Mouse (Mus musculus) megakaryocyte-erythroid progenitor cell, adult 5-6 weeks (primary cell): ENCODE results near the gene Agbl5. TPM values are rescaled to one million over a fixed set of nuclear protein-coding genes. Genes with fewer than 3 reads are reported as not detected.

Source experiments
- ATAC-seq: replicated peaks from 2 replicates; pipeline ENCODE4 v1.8.0; 2016; ENCODE audit warnings: mild to moderate bottlenecking, inconsistent platforms; ENCODE audit not compliant: severe bottlenecking, poor library complexity, low FRiP score, low TSS enrichment
- total RNA-seq, 2 experiments: library from RNA; stranded (forward) in 1 of 2; stranded (reverse) in 1 of 2; fragments of 200-1000, 215-1000 nt in 1 of 2; fragments of >200 nt in 1 of 2; fragmentation: Nextera tagmentation in 1 of 2; gene quantifications; 2 replicates each; pipeline ENCODE4 v1.2.3; 2014 to 2017

Gene Agbl5
- total RNA-seq, 2 experiments from 2014 or later = 13.6 to 23.3 TPM

DNA sequence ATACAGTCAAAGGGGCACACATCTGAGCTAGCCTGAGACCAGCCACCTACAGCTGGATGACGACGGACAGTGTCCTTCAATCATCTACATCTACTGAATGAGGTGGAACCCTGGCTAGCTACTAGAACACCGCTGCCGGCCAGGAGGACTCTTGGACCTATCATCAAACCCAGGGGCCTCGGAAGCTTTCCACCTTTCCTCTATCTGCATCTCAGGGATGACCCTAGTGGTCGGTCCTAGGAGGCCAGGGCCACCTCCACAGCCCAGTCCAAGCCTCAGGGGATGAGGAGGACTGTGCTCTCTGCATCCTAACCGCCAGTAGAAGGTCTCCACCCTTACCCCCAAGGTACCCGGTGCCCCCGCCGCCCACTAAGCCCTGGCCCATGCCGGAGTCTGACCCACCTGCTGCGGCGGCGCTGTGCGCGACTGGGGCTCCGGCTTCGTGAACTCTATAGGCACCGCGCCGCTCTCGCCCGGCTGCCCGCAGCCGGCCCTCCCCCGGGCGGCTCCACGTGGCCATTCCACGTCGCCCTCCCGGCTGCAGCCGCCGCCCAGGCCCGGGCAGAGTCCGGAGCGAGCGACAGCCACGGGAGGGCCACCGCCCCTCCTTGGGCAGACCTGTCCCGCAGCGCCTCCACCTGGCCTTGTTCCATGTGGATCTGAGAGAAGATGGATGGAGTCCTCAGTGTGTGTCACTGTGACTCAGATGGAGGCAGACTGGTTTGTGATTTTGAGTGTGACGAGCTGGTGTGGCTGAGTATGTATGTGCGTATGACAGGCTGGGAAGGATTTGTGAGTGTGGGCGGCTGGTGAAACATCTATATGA, 56.7 kb downstream of the Agbl5 start, which contains the start of gene Cgref1:
Gene Cgref1 (minus strand): TSS at position 636 of the 826 bp plus-strand sequence.
- peak; percentile 35 for ATAC-seq

DNA sequence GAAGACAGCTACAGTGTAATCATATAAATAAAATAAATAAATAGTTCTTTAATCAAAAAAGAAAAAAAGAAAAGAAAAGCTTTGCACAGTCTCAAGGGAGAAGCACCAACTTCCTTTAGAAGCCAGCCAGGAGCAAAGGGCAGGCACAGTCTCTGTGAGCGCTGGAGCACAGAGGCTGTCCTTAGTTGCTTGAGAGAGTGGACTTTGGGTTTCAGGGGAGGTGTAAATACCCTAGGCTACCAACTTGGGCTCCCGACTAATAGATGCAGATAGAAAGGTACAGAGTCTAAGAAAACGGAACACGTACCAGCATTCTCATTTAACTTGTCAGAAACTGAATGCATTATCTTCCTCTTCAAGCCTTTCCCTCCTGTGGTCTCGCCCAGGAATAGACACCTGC, 60.1 kb downstream of the Agbl5 start:
- no peak for ATAC-seq

DNA sequence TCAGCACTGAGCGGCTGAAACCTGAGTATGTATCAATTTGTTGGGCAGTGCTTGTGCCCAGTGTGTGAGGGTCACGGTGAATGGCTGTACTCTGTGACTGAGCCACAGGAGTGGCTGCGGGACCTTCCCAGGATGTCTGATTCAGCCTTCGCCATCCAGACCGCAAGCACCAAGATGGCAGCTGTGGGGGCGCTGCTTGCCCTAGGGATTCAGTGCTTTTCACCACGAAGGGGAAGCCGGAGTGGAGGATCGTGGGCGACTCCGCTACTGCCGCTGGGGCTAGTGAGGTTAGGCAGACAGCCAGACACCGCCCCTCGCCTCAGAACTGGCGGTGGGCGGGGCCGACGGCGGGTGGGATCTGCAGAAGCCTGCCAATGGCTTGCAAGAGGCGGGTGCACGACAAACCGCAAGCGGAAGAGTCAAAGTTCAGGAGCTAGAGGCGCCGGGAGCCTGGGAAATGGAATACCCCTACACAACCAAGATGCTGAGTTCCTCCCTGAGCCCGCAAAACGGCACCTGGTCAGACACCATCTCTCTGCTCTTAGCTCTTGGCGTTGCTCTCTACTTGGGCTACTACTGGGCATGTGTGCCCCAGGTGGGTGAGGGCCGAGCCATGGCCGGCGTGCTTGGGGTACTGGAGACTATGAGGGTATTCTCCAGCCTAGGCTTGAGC, 61.3 kb downstream of the Agbl5 start:
- ATAC-seq = peak; percentile 79

DNA sequence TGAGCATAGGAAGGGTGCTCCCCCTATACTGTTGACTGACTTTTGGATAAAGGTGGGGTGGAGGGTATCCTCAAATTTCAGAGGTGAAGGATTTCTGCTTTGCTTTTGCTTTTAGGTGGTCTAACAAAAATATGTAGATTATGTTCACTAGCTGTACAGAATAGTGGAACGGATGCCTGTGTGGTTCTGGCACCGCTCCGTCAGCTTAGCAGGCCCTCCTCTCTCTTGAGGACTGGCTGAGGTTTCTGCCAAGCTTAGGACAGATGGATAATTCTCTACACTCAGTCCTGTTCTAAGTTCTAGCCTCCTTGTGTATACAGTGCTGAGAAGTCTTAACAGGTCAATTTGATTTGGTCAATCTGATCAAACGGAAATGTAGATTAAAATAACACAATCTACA, 62.0 kb downstream of the Agbl5 start:
- no peak for ATAC-seq

DNA sequence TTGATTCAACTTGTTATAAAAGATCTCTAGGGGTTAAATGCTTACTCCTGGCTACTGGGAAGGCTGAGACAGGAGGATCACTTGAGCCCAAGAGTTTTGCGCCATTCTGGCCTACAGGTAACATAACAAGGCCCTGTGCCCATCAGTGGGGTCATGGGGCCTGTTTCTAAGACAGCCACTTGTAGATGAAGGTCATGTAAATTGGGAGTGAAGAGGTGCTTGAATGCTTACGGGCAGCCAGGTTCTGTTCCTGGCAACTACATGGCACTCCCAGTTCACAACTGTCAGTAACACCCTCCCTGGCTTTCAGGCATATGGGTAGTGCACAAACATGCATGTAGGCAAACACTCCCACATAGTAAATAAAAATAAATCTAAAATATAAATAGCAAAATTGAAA, 62.4 kb downstream of the Agbl5 start:
- ATAC-seq = no peak

DNA sequence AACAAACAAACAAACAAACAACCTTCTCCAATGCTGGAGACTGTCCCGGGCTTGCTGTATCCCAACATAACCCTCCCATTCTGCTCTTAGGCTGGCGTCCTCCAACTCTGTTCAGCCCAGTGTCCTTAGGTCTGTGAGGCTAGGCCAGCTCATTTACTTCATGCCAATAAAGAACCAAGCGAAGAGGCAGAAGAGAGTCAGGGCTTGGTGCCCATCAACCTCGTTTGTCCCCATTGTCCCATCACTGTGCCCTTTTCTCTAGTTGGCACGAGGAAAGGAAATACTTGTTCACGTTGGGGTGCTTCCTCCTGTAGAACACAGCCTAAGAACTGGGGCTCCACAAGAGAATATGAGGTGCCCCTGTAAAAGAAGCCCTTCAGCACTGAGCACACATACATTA, 63.2 kb downstream of the Agbl5 start:
- no peak for ATAC-seq

DNA sequence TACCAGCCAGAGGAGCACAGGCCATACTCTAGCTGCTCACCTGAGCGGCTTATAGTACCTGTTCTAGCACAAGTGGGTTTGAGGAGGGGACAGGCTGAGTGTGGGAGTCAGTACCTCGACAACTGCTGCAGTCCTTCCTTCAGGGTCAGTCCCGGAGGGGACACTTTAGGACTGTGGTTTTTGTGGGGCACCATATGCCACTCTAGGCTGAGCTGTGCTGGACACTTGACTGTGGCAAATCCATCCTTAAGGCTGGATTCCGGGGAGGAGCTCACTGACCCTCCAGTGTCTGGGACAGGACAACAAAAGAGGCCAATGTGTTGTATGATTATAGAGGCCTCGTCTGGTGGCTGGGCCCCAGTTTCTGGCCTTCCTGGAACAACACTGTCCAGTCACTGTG, 64.1 kb downstream of the Agbl5 start:
- ATAC-seq = no peak

DNA sequence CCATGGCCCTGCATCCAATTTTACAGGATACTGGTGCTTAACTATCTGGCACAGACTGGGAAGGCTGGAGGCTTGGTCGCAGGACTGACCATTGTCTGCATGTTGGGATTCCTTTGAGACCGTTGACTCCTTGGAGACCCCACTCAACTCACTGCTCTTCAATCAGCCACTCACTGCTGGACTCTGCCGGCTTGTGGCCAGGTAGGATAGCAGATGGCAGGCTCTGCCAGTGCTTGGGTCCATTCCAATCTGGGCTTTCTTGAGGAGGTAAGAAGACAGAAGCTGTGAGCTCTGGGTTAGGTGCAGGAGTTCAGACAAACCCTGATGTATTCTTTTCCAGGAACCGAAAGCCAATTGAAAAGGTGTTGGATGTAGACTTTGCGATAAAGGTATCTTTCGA, 65.6 kb downstream of the Agbl5 start:
- ATAC-seq = no peak

DNA sequence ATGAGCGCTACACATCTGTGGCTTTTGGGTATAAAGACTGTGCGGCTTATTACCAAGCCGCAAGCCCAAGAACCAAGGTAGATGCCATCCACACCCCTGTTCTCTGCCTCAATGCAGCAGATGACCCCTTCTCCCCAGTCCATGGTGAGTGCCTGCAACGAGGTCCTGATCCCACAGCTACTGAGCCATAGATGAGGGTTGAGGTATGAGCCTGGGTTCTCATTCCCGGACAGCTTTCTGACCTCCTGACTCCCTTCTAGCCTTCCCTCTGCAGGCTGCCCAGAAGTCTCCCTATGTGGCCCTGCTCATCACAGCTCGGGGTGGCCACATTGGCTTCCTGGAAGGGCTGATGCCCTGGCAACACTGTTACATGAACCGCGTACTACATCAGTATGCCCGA, 66.1 kb downstream of the Agbl5 start:
- ATAC-seq = no peak

DNA sequence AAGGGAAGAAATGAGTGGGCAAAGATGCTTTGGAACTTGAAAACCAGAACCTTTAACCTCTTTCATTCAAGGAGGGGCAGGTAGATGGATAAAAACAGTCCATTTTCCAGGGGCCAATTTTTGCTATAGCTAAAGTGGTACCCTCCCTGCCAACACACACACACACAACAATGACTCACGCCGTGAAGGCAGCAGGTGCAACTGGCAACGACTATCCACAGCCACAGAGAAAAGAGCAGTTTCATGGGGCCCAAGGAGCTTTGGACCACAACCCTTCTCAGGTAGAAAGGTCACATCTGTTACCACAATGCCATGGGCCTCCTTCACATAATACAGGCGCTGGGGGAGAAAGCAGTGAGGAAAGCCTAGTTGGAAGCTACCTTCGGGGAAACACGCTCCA, 67.3 kb downstream of the Agbl5 start:
- ATAC-seq = no peak

Other genes starting within 250 kb of the Agbl5 start
- gene Slc35f6, start 240.8 kb upstream of the Agbl5 start, total RNA-seq (2014; fragmentation: Nextera tagmentation) = 18.5 and 23.4 TPM in 2 replicates
- 6.8 and 8.9 TPM in 2 replicates for gene Slc35f6, start 240.8 kb upstream of the Agbl5 start, total RNA-seq (2017)
- 337 and 377 TPM in 2 replicates for gene Cenpa, start 221.9 kb upstream of the Agbl5 start, total RNA-seq (2014; fragmentation: Nextera tagmentation)
- 136 and 144 TPM in 2 replicates for gene Cenpa, start 221.9 kb upstream of the Agbl5 start, total RNA-seq (2017)
- not detected in 2 replicates for gene Dpysl5, start 177.1 kb upstream of the Agbl5 start, total RNA-seq (2014; fragmentation: Nextera tagmentation)
- gene Dpysl5, start 177.1 kb upstream of the Agbl5 start, total RNA-seq (2017) = not detected in 2 replicates
- 0.25 TPM in 1 of 2 replicates, not detected in the other for gene Mapre3, start 74.1 kb upstream of the Agbl5 start, total RNA-seq (2014; fragmentation: Nextera tagmentation)
- not detected in 2 replicates for gene Mapre3, start 74.1 kb upstream of the Agbl5 start, total RNA-seq (2017)
- gene Tmem214, start 20.7 kb upstream of the Agbl5 start, total RNA-seq (2014; fragmentation: Nextera tagmentation) = 24.2 and 42.1 TPM in 2 replicates
- 14.1 and 18.1 TPM in 2 replicates for gene Tmem214, start 20.7 kb upstream of the Agbl5 start, total RNA-seq (2017)
- gene Ost4, start 19.1 kb downstream of the Agbl5 start, total RNA-seq (2014; fragmentation: Nextera tagmentation) = 270 and 300 TPM in 2 replicates
- gene Ost4, start 19.1 kb downstream of the Agbl5 start, total RNA-seq (2017) = 278 and 305 TPM in 2 replicates
- gene Emilin1, start 24.7 kb downstream of the Agbl5 start, total RNA-seq (2014; fragmentation: Nextera tagmentation) = 13.5 and 18.9 TPM in 2 replicates
- gene Emilin1, start 24.7 kb downstream of the Agbl5 start, total RNA-seq (2017) = 5.7 and 10.3 TPM in 2 replicates
- 80.4 and 113 TPM in 2 replicates for gene Khk, start 32.7 kb downstream of the Agbl5 start, total RNA-seq (2014; fragmentation: Nextera tagmentation)
- 64.4 and 90.0 TPM in 2 replicates for gene Khk, start 32.7 kb downstream of the Agbl5 start, total RNA-seq (2017)
- 0.35 TPM in 1 of 2 replicates, not detected in the other for gene Cgref1, start 56.9 kb downstream of the Agbl5 start, total RNA-seq (2014; fragmentation: Nextera tagmentation)
- 0.46 TPM in 1 of 2 replicates, not detected in the other for gene Cgref1, start 56.9 kb downstream of the Agbl5 start, total RNA-seq (2017)
- gene Preb, start 71.7 kb downstream of the Agbl5 start, total RNA-seq (2014; fragmentation: Nextera tagmentation) = 109 and 117 TPM in 2 replicates
- 28.0 and 39.1 TPM in 2 replicates for gene Preb, start 71.7 kb downstream of the Agbl5 start, total RNA-seq (2017)
- not detected in 2 replicates for gene Tcf23, start 80.0 kb downstream of the Agbl5 start, total RNA-seq (2014; fragmentation: Nextera tagmentation)
- gene Tcf23, start 80.0 kb downstream of the Agbl5 start, total RNA-seq (2017) = not detected in 2 replicates
- gene Atraid, start 159.6 kb downstream of the Agbl5 start, total RNA-seq (2014; fragmentation: Nextera tagmentation) = 27.7 and 51.7 TPM in 2 replicates
- 50.1 and 57.6 TPM in 2 replicates for gene Atraid, start 159.6 kb downstream of the Agbl5 start, total RNA-seq (2017)
- gene Slc5a6, start 160.2 kb downstream of the Agbl5 start, total RNA-seq (2014; fragmentation: Nextera tagmentation) = 3.1 and 4.3 TPM in 2 replicates
- 4.1 and 7.1 TPM in 2 replicates for gene Slc5a6, start 160.2 kb downstream of the Agbl5 start, total RNA-seq (2017)
- 124 and 224 TPM in 2 replicates for gene Cad, start 166.1 kb downstream of the Agbl5 start, total RNA-seq (2014; fragmentation: Nextera tagmentation)
- 39.7 and 65.0 TPM in 2 replicates for gene Cad, start 166.1 kb downstream of the Agbl5 start, total RNA-seq (2017)
- not detected in 2 replicates for gene Dnajc5g, start 217.6 kb downstream of the Agbl5 start, total RNA-seq (2014; fragmentation: Nextera tagmentation)
- gene Dnajc5g, start 217.6 kb downstream of the Agbl5 start, total RNA-seq (2017) = not detected in 2 replicates
- not detected in 2 replicates for gene Slc30a3, start 219.5 kb downstream of the Agbl5 start, total RNA-seq (2014; fragmentation: Nextera tagmentation)
- not detected in 2 replicates for gene Slc30a3, start 219.5 kb downstream of the Agbl5 start, total RNA-seq (2017)
- not detected in 2 replicates for gene Trim54, start 228.0 kb downstream of the Agbl5 start, total RNA-seq (2014; fragmentation: Nextera tagmentation)
- not detected in 2 replicates for gene Trim54, start 228.0 kb downstream of the Agbl5 start, total RNA-seq (2017)